Mouse (Mus musculus): ENCODE results near the gene Enox1.

GRCm38 (mm10) chr14:77705006-77705405 is 548.4 kb downstream of the Enox1 start:
- TF ChIP-seq CTCF (IDR thresholded peaks at IDR 0.05; ENCODE audit: extremely low read depth, insufficient read depth, insufficient read length, insufficient replicate concordance): no peak
- TF ChIP-seq POLR2A (IDR thresholded peaks at IDR 0.05; ENCODE audit: low read depth, low read length): no peak

All from spleen, adult 2 months (tissue).